Mouse (Mus musculus) left cerebral cortex, adult 2 months (tissue): ENCODE measurements around the gene Tmem104. TPM values are rescaled to one million over a fixed set of nuclear protein-coding genes. Genes with fewer than 3 reads are reported as not detected.

ENCODE experiments used
- DNase-seq, 2 experiments: peaks; one replicate each; pipeline ENCODE4 v3.0.0; 2021 to 2022; ENCODE audit warnings: low spot score in 2 of 2, mixed read lengths in 1 of 2; ENCODE audit errors: extremely low spot score in 1 of 2
- H3K27ac ChIP-seq: fragments of 200-600 bp; 2 replicates; pipeline ENCODE4 v1.8.1; 2022
- H3K4me3 ChIP-seq: fragments of 200-600 bp; 2 replicates; pipeline ENCODE4 v1.8.1; 2022
- CTCF ChIP-seq: fragments of 200-600 bp; IDR thresholded peaks from 2 replicates; pipeline ENCODE4 v1.8.1; 2022; ENCODE audit warnings: antibody characterized with exemption, mild to moderate bottlenecking, moderate library complexity
- intact Hi-C: fragments of 180-260 bp; cut with DNase I; formaldehyde crosslinking; loops from one replicate; pipeline ENCODE4 v1.15.1; 2025
- long read RNA-seq, 2 experiments: library from polyadenylated mRNA; stranded (forward); transcript quantifications; one replicate each; pipeline ENCODE4 v2.0.0; 2021; ENCODE audit warnings: borderline mapping rate in 2 of 2
- total RNA-seq, 2 experiments: library from RNA; stranded (reverse); gene quantifications; 2 replicates each; pipeline ENCODE4 v1.2.3; 2021

The Tmem104 gene
- total RNA-seq, result 10 to 100 TPM; 16.2 to 16.8 TPM
- long read RNA-seq, experiment 1, full-length matches to known transcripts, result 13 of 18 reads
- long read RNA-seq, experiment 1, partial matches to known transcripts, result 2 of 18 reads
- long read RNA-seq, experiment 1, other reads (novel, unspliced or antisense), result 3 of 18 reads
- long read RNA-seq, experiment 2, full-length matches to known transcripts, result 16 of 20 reads
- long read RNA-seq, experiment 2, partial matches to known transcripts, result 0 of 20 reads
- long read RNA-seq, experiment 2, other reads (novel, unspliced or antisense), result 4 of 20 reads

GRCm38 (mm10) chr11:115187224-115187639 lies at the start of gene Tmem104:
Gene Tmem104 (plus strand): TSS chr11:115187487.
- Histone ChIP-seq H3K27ac (peak within 1 kb of the TSS; percentile 88), H3K4me3 (peak within 1 kb of the TSS; percentile 69)
- intact Hi-C loops, result no loop called here
- TF ChIP-seq CTCF, result no peak; the same call in 1 of the 2 replicates
- DNase-seq, result peak; percentile 100

- H3K4me3 ChIP-seq, result no peak overlapping the region
- H3K27ac ChIP-seq, result no peak overlapping the region
- no peak for TF ChIP-seq CTCF
- intact Hi-C loops, result no loop called here
- DNase-seq, result no peak
Measured at GRCm38 (mm10) chr11:115138597-115139262, 48.6 kb upstream of the Tmem104 start.

- intact Hi-C loops, result no loop called here
- no peak overlapping the region for H3K4me3 ChIP-seq
- no peak overlapping the region for H3K27ac ChIP-seq
- DNase-seq, result no peak
- TF ChIP-seq CTCF, result no peak
Measured at GRCm38 (mm10) chr11:115141970-115142369, 45.3 kb upstream of the Tmem104 start.

- Histone ChIP-seq H3K4me3 (no peak overlapping the region), H3K27ac (no peak overlapping the region)
- intact Hi-C loops, result no loop called here
- no peak for DNase-seq
- TF ChIP-seq CTCF, result no peak
Measured at GRCm38 (mm10) chr11:115147813-115148212, 39.5 kb upstream of the Tmem104 start.

GRCm38 (mm10) chr11:115150741-115151254 lies 36.5 kb upstream of the Tmem104 start:
- TF ChIP-seq CTCF, result no peak
- H3K27ac ChIP-seq, result no peak overlapping the region
- intact Hi-C loops, result no loop called here
- no peak overlapping the region for H3K4me3 ChIP-seq
- no peak for DNase-seq

GRCm38 (mm10) chr11:115151755-115152429 lies 35.4 kb upstream of the Tmem104 start:
- intact Hi-C loops, result loop anchor here (1.0 kb wide), 1 partner anchor 69 kb away; no protein-coding TSS in a partner anchor
- Histone ChIP-seq H3K27ac (no peak overlapping the region), H3K4me3 (no peak overlapping the region)
- TF ChIP-seq CTCF, result no peak
- no peak for DNase-seq

GRCm38 (mm10) chr11:115153088-115153487 lies 34.2 kb upstream of the Tmem104 start:
- TF ChIP-seq CTCF, result no peak
- no peak for DNase-seq
- no peak overlapping the region for H3K27ac ChIP-seq
- H3K4me3 ChIP-seq, result no peak overlapping the region
- intact Hi-C loops, result no loop called here

- peak; percentile 74 for TF ChIP-seq CTCF
- intact Hi-C loops, result no loop called here
- no peak overlapping the region for H3K27ac ChIP-seq
- peak; percentile 63 to 66 for DNase-seq
- no peak overlapping the region for H3K4me3 ChIP-seq
Measured at GRCm38 (mm10) chr11:115153699-115154292, 33.5 kb upstream of the Tmem104 start.

GRCm38 (mm10) chr11:115155053-115155634 lies 32.1 kb upstream of the Tmem104 start:
- TF ChIP-seq CTCF, result no peak
- no peak for DNase-seq
- Histone ChIP-seq H3K4me3 (no peak overlapping the region), H3K27ac (no peak overlapping the region)
- intact Hi-C loops, result no loop called here

GRCm38 (mm10) chr11:115157933-115158719 lies 29.2 kb upstream of the Tmem104 start:
- DNase-seq, result no peak
- intact Hi-C loops, result no loop called here
- TF ChIP-seq CTCF, result no peak
- H3K27ac ChIP-seq, result no peak overlapping the region
- H3K4me3 ChIP-seq, result no peak overlapping the region
